Mouse (Mus musculus): ENCODE data around the gene Fam53b.

DNA sequence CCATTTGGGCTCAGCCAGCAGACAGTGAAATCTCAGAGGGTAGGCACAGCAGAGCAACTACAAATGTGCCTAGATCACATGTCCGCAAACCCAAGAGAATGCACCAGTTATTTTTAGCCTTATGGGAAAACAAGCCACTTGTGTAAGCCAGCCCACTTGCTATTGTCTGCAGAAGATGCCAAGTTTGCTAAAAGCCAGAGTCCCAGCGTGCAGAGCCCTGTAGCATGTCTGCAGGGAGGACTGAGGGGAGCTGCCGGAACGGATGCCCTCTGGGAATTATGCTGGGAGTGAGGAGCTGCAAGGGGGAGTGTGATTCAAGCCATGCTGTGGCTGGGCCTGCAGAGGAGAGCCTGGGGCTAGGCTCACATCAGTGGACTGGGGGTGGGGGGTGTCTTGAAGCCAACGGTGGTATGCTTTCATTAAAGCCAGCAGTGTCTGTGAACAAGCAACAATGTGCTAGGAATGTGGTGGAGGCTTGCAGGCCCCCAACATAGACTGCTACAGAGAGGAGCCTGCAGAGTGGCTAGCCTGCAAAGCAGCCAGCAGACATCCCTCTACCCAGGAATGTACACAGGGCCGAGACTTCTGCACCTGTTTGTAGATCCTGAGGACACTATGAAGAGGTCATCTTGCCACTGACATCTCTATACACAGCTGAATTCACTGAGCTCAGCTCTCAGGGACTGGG, 99.3 kb downstream of the Fam53b start:
- TF ChIP-seq CTCF (IDR thresholded peaks at IDR 0.05; ENCODE audit: low read depth, low read length) (no peak), EP300 (IDR thresholded peaks at IDR 0.05; ENCODE audit: insufficient read depth, low read depth, low read length) (no peak)

Measured in ES-Bruce4 (cell line).